Mouse (Mus musculus) gastrocnemius, postnatal 4 days (tissue): ENCODE data around the gene Gm20479. TPM values are rescaled to one million over a fixed set of nuclear protein-coding genes. Genes with fewer than 3 reads are reported as not detected.

Source experiments
- DNase-seq, 2 experiments: peaks; one replicate each; pipeline ENCODE4 v3.0.0; 2021 to 2022; ENCODE audit warnings: low spot score in 2 of 2, mixed read lengths in 2 of 2
- long read RNA-seq, 2 experiments: library from polyadenylated mRNA; stranded (forward); transcript quantifications; one replicate each; pipeline ENCODE4 v2.0.0; 2021
- total RNA-seq, 2 experiments: library from RNA; stranded (reverse); gene quantifications; 2 replicates each; pipeline ENCODE4 v1.2.3; 2021

Gm20479 gene
- total RNA-seq, result not detected
- long read RNA-seq, experiment 1, result 0 reads
- long read RNA-seq, experiment 2, result 0 reads

GRCm38 (mm10) chr7:27356861-27357594, at the start of gene Gm20479:
Gene Gm20479, minus strand, starts transcription at chr7:27357419.
- no peak for DNase-seq

DNA sequence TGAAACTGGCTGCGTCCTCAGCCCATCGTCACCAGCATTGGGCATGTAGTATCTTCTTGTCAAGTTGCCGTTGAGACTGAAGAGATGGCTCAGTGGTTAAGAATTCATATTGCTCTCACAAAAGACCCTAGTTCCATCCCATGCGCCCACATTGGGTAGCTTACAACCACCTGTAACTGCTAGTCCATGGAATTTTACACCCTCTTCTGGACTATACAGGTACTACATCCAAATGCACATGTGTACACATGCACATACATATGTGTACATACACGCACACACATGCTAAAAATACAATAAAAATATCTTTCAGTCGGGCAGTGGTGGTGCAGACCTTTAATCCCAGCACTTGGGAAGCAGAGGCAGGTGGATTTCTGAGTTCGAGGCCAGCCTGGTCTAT, 49.3 kb upstream of the Gm20479 start:
- DNase-seq, result no peak

GRCm38 (mm10) chr7:27404203-27404942, 47.2 kb upstream of the Gm20479 start:
- DNase-seq, result no peak

DNA sequence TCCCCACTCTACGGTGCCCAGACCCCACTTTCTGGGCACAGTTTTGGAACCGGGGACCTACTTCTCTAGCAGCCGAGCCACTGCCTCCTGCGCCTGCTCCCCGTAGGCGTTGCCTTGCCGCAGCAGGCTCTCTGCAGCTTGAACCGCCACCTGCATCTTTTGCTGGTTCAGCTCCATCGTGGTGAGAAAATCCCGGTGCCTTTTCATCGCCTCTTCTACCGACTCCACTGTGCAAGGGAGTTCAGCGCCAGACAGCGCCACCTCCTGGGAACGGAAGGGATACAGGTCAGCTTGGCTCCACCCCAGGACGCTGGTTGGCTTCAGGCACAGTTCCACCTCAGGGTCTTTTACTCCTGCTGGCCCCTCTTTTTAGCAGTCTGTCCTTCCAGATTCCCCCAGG, 45.5 kb upstream of the Gm20479 start:
- DNase-seq, result peak; percentile 45 to 63

DNA sequence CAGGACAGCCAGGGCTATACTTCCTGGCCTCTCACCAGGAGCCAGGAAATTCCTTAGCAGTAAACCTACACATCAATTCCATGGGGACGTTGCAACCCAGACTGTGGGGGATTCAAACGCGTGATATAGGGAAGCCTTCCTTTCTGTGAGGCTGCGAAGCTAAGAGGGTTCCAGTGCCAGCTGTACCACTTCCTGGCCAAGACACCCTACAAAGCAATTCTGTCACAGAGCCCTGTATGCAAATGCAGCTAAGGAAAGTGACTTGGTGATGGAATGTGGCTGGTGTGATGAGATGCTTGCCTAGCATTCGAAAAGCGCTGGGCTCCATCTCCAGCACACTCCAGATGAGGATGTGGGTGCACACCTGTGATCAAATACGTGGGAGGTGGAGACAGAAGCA, 43.3 kb upstream of the Gm20479 start:
- no peak for DNase-seq

GRCm38 (mm10) chr7:27397048-27397949, 40.1 kb upstream of the Gm20479 start:
- DNase-seq, result peak in 1 of 2 experiments; percentile 31

DNA sequence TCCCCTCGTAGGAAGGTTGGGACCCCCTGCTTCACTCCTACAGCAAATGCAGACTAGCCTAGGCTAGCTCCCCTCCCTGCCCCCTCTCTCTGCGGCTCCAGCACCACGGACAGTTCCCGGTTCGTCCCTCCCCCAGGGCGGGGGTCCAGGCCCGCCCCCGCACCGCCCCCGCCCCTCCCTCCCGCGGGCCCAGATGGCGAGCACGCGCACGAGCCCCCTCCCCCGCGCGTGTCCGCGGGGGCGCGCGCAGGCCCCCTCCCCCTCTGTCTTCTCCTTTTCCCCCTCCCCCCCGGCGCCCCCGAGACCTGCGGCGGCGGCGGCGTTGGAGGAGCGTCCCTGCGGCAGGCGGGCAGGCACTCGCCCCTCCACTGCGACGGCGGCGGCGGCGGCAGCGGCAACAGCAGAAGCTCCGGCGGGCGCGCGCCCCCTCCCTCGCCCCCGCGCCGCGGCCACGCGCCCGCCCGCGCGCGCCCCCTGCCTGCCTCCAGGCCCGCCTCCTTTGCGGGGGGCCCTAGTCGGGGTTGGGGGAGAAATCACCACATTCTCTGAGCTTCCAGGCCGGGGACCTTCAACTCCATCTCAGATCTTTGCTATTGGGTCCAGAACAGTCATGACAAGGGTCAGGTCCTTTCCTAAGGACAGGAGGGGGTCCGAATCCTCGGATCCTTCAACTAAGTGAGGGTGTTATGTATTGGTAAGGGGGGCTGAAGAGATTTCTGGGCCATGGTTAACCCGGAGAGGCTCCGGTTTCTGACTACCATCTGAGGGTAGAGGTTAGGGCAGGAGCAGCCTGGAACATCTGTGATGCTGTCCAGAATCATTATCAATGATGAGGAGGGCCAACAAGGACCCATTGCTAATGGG, 39.2 kb upstream of the Gm20479 start:
- DNase-seq, result peak in 1 of 2 experiments; percentile 26

DNA sequence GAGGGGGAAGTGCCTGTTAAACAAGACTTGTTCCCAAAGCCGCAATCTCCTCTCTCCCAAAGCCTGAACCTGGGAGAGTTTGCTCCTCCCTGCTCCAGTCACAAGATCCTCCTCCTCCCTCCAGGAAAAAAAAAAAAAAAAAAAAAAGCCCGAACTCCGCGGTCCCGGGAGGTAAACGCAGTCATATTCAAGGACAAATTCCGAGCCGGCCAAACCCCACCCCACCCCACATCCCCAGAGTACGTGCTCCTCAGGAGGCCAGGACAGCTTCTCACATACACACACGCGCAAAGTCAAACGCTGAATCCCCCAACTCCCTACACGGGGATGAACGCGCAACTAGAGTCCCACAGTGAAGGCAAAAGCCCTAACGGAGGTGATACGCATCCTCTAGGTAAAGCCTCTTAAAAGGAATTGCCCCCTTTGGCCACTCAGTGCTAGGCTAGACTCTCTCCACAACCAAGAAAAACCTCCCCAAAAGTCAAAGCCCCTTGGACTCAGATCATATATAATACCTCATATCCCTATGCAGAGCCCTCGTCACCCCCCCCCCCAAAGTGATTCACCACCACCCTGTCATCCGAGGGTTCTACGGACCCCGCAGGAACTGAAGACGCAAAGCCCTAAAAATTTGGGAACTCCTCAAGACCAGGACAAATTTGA, 38.4 kb upstream of the Gm20479 start:
- no peak for DNase-seq

DNA sequence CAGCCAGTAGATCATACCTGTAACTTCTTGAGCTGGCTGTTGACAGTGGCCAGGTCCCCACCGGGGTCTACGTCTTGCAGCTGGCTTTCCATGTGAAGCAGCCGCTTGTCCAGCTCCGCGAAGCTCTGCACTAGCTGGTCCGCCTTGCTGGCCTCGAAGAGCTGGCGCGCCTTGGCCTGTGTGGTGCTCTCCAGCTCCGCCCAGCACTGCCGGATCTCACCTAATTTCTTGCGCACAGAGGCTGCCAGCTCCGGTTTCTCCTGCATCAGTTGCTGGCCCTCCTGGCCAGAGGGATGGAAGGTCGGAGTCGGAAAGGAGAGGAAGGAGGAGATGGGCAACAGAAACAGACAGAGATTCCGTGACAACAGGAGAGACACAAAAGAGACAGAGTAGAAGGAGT, 34.2 kb upstream of the Gm20479 start:
- no peak for DNase-seq

GRCm38 (mm10) chr7:27389213-27389612, 32.0 kb upstream of the Gm20479 start:
- no peak for DNase-seq

DNA sequence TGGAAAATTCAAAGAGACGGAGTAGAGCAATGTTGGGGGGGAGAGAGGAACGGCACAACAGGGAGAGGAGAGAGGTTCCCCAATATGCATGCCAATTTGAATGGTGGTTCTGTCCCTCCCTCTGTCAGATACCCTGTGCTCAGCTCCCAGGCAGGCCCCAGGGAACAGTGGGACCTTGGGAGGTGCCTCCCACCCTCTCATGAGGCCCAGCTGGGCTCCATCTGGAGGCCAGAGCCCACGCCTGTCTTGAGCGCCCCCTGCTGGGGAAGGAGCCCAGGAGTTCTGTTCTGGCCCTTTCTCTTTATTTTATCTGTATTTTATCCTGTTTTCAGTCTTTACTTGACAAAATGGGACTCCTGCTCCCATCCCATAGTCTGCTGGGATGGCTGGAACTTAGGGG, 27.5 kb upstream of the Gm20479 start:
- DNase-seq, result peak in 1 of 2 experiments; percentile 64

DNA sequence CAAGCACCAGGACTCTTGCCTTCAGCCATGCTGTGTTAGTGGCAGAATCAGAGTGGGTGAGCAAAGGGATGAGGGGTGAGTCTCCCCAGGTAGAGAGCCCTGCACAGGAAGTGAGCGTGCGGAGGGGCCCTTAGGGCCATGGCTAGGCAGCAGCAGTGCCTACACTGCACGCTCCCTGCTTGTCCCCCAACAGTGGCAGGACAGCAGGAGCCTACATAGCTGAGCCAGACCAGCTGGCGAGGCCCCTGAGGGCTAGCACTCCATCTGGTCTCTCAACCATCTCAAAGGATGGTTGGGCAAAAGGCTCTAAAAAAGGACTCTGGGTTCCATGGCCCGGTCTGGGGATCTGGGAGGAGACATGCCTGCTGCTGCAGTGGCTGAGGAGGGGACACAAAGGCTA, 26.9 kb upstream of the Gm20479 start:
- DNase-seq, result no peak

DNA sequence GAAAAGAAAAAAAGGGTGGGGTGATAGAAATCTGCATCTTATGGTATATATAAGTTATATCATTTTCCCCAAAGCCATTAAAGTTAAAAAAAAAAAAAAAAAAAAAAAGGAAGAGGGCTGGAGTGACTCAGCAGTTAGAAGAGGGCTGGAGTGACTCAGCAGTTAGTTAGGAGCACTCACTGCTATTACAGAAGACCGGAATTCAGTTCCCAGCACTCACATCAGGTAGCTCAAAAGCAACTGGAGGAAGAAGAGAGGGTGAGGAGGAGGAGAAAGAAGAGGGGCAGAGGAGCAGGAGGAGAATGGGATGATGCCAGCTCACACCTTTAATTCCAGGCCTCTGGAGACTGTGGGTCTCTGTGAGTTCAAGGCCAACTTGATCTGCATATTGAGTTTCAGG, 26.0 kb upstream of the Gm20479 start:
- DNase-seq, result no peak

DNA sequence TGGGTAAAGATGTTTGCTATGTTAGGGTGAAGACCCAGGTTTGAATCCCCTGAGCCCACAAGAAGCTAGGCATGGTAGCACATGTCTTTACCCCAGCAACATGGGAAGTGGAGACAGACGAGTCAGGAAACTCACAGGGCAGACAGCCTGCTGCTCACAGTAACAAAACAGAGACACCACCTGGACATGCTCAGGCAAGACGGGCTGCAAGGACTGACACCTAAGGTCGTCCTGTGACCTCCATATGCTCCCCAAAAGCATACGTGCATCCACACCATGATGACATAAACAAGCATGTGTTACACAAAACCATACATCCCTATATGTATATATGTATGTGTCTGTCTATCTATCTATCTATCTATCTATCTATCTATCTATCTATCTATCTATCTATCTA, 24.3 kb upstream of the Gm20479 start:
- DNase-seq, result no peak

DNA sequence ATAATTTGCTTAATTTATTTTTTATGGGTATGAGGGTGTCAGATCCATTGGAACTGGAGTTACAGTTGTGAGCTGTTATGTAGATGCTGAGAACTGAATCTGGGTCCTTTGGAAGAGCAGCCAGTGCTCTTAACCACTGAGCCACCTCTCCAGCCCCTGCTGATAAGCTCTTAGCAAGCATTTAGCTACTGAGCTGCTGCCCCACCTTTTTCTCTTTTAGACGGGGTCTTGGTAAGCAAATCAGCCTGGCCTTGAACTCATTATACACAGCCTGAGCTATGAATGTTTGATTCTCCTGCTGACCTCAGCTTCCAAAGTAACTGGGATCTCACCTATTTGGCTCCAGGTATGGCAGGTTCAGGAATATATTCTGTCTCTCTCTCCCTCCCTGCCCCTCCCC, 23.8 kb upstream of the Gm20479 start:
- no peak for DNase-seq

DNA sequence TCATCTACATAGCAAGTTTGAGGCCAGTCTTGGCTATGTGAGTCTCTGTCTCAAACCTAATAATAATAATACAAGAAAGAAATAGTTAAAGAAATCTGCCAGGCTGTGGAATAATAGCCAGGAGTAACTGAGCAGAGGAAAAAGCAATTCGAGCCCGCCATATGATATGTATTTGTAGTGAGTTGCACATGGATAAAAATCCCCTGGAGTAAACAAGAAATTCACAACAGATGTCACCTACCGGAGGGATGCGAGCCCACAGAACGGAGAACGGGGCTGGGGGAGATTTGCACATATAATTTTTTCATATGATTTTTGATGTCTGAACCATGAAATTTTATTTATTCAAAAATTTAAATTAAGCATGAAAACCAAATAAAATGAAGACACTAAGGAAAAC, 22.6 kb upstream of the Gm20479 start:
- no peak for DNase-seq

GRCm38 (mm10) chr7:27378431-27378830, 21.2 kb upstream of the Gm20479 start:
- DNase-seq, result no peak

DNA sequence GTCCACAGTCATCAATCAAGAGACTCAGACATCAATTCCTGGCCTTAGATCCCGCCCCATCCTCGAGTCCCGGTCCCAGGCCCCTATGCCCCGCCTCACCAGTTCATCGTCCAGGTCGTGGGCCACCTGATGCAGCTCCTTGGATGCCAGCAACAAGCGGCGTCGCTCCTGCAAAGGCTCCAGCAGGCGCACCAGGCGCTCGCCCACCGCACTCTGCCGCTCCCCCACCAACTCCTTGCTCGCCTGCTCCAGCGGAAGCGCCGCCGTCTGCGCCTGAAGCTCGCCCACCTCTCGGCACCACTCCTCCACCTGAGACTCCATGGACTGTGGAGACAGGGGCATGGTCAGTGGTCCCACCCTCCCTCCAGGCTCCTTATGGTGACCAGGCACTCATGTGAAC, 18.1 kb upstream of the Gm20479 start:
- no peak for DNase-seq

DNA sequence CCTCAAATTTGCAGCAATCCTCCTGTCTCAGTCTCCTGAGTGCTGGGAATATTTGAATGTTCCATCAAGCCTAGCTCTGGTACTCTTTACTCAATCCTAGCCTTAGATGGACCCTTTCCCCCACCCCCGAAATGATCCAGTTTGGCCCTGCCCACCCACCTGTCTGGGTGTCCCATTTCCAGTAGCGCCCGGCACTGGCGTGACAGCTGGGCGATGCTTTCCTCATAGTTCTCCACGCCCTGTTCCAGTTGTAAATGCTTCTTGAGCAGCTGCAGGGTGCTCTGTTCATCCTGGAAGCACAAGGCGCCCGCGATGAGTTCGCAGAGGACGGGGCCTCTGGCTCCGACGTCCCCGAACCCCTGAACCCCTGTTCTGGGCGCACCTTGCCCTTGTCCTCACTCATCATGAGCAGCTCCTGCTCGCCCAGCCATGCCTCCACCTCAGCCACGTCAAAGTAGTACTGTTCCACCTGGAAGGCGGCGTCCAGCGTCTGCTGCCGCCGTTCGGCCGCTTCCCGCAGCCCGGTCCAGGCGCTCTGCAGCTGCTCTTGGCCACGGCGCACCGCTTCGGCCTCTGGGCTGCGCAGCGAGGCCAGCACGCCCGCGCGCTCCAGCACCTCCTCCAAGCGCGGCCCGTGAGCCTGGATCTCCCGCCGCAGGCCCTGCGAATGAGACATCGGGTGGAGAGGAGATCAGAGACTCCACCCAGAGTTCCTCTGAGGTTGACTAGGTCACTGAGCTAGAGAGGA, 14.7 kb upstream of the Gm20479 start:
- DNase-seq, result peak in 1 of 2 experiments; percentile 42
